Mouse (Mus musculus) heart, embryonic 11.5 days (tissue): ENCODE results near the gene Akna. TPM values are rescaled to one million over a fixed set of nuclear protein-coding genes. Genes with fewer than 3 reads are reported as not detected.

Experiments used
- ATAC-seq: fragments of 200-750 bp; cut with Nextera tagmentation; replicated peaks from 2 replicates; pipeline ENCODE4 v1.8.0; 2017; ENCODE audit warnings: moderate library complexity; ENCODE audit not compliant: insufficient number of reproducible peaks, low FRiP score, low TSS enrichment
- H3K27ac ChIP-seq: fragments of 300-500 bp; sonication (generic); 2 replicates; pipeline ENCODE4 v1.5.1; 2014; ENCODE audit warnings: mild to moderate bottlenecking, low read depth, low read length
- H3K27me3 ChIP-seq: fragments of 300-500 bp; sonication (generic); 2 replicates; pipeline ENCODE4 v1.6.1; 2014; ENCODE audit warnings: mild to moderate bottlenecking, low read length, mixed read lengths; ENCODE audit not compliant: control insufficient read depth, insufficient read depth
- H3K36me3 ChIP-seq: fragments of 300-500 bp; sonication (generic); 2 replicates; pipeline ENCODE4 v1.6.1; 2014; ENCODE audit warnings: mild to moderate bottlenecking, low read length, moderate library complexity, mixed read lengths; ENCODE audit not compliant: control insufficient read depth, insufficient read depth
- H3K4me1 ChIP-seq: fragments of 300-500 bp; sonication (generic); 2 replicates; pipeline ENCODE4 v1.6.1; 2014; ENCODE audit warnings: low read length; ENCODE audit not compliant: control insufficient read depth, insufficient read depth
- H3K4me2 ChIP-seq: fragments of 300-500 bp; sonication (generic); 2 replicates; pipeline ENCODE4 v1.6.1; 2014; ENCODE audit warnings: mild to moderate bottlenecking, moderate library complexity
- H3K4me3 ChIP-seq: fragments of 300-500 bp; sonication (generic); 2 replicates; pipeline ENCODE4 v1.5.1; 2014; ENCODE audit warnings: low read depth, low read length
- H3K9ac ChIP-seq: fragments of 300-500 bp; sonication (generic); 2 replicates; pipeline ENCODE4 v1.6.1; 2014; ENCODE audit warnings: mild to moderate bottlenecking, low read depth, low read length, moderate library complexity
- H3K9me3 ChIP-seq: fragments of 300-500 bp; sonication (generic); replicated peaks from 2 replicates; pipeline ENCODE4 v1.6.1; 2016; ENCODE audit warnings: low read length; ENCODE audit not compliant: control insufficient read depth
- WGBS: fragments of 180-500 bp; shearing (Covaris S2); extraction: QIAGEN DNeasy Blood & Tissue Kit; methylation state at CpG from one replicate; pipeline ENCODE4 v1.1.7; 2014; ENCODE audit not compliant: insufficient replicate concordance; 5-methylcytosine and 5-hydroxymethylcytosine counted together
- polyA plus RNA-seq: library from polyadenylated mRNA; unstranded; fragments of >200 nt; fragmentation: Nextera tagmentation; extraction: Ambion mirVana; gene quantifications from 2 replicates; pipeline ENCODE4 v1.2.1, GENCODE M21; 2014

Akna gene
- polyA plus RNA-seq, 1 experiment from 2014 or later, result 3.2 TPM

DNA sequence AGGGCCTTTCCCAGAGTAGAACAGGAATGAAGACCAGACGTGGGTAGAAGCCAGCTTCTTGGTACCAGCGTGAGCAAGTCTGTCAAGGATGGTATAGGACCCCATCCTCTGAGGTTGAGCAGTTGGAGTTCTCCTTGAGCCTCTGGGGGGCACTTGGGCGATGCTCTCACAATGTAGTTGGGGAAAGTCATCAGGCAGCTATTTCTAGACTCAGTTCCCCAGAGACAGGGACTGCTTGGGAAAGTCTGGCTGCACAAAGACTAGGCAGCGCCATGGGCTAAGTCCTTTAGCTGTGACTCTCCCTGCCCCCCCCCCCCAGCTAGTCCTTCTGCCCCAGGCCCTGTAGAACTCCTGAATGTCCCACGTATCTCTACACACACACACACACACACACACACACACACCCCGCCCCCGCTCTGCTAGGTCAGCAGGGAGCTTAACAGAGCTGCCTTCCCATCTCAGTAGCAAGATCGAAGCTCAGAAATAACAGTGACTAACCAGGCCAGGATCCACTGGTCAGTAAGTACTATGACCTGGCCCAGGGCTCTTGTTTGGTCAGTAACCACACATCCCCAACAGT, 3.4 kb downstream of the Akna start:
- H3K9me3 ChIP-seq, result no peaks in the 10 kb centered on the region
- H3K27ac ChIP-seq, result no peak overlapping the region
- H3K4me3 ChIP-seq, result no peak overlapping the region
- no peak overlapping the region for H3K9ac ChIP-seq
- H3K36me3 ChIP-seq, result no peaks in the 10 kb centered on the region; the same call in 1 of the 2 replicates
- no peak overlapping the region for H3K4me2 ChIP-seq
- H3K4me1 ChIP-seq, result peaks cover 33% of the 10 kb centered on the region
- ATAC-seq, result no peak
- 54% methylated on average over 8 of the region's 8 CpGs for WGBS
- no peaks in the 10 kb centered on the region; the same call in 1 of the 2 replicates for H3K27me3 ChIP-seq

DNA sequence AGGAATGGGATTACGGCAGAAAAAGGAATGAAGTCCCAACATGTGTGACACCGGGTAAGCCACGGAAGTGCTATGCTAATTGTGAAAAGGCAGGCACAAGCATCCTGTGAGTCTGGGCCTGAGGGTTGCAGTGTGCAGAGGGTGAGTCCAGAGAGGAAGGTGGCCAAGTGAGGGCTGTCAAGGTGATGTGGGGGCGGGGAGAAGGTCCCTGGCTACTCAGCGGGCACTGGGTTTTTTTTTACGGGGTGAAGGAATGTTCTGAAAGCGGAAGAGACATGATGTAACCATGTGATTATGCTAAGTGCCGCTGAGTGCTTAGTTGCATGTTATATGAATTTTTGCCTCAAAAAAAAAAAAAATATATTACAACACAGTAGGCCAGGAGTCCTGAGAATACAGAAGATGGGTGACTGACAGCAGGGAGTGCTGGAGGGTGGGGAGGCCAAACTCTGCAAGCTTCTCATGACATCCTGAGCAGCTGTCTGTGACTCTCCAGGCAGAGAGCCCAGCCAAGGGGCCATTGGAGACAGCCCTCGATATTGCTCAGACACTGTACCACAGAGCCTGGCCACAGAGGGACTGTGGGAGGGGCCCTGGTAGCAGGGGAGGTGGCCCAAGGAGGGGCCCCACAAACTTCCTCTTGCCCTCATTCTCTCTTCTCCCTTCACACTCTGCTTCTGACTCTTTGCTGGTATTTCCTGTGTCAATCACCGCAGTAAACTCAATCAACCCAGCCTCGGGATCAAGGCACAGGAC, 4.1 kb downstream of the Akna start:
- H3K4me1 ChIP-seq, result peaks cover 26% of the 10 kb centered on the region

DNA sequence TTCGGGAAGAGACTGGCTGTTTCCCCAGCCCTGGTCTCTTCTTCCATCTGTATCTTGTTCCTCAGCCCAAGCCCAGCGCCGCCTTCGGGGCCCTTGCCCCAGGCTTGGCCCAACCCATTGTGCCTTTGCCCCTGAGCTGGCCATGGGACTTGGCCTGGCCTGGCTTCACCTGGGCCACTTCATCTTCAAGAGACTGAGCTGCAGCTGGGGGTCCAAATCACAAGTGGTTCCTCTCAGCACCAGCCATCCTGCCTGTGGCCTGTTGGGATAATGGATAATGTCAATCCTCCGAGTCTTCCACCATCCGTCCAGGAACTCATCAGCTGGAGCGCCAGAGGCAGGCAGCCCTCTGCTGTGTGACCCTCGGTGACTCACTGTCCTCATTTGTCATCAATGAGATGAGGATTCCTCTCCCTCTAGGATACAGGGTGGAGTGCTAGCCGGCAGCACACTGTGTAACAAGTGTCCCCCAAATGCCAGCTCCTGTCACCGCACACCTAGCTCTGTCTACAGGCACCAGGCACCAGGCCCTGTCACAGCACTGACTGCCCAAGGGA, 5.1 kb downstream of the Akna start:
- Histone ChIP-seq H3K27me3 (no peaks in the 10 kb centered on the region; the same call in 1 of the 2 replicates), H3K4me2 (no peak overlapping the region), H3K4me3 (no peak overlapping the region), H3K9ac (no peak overlapping the region), H3K4me1 (peaks cover 16% of the 10 kb centered on the region), H3K9me3 (no peaks in the 10 kb centered on the region), H3K27ac (no peak overlapping the region), H3K36me3 (no peaks in the 10 kb centered on the region; the same call in 1 of the 2 replicates)
- ATAC-seq, result no peak
- 67% methylated on average over 10 of the region's 10 CpGs for WGBS

More for the DNA sequence above, 4.1 kb downstream of the Akna start:
- H3K27me3 ChIP-seq, result no peaks in the 10 kb centered on the region; the same call in 1 of the 2 replicates
- no peak overlapping the region for H3K4me2 ChIP-seq
- H3K9ac ChIP-seq, result no peak overlapping the region
- H3K27ac ChIP-seq, result no peak overlapping the region
- H3K9me3 ChIP-seq, result no peaks in the 10 kb centered on the region
- H3K36me3 ChIP-seq, result no peaks in the 10 kb centered on the region; the same call in 1 of the 2 replicates
- no peak overlapping the region for H3K4me3 ChIP-seq
- ATAC-seq, result no peak
- WGBS, result 51% methylated on average over 11 of the region's 11 CpGs

DNA sequence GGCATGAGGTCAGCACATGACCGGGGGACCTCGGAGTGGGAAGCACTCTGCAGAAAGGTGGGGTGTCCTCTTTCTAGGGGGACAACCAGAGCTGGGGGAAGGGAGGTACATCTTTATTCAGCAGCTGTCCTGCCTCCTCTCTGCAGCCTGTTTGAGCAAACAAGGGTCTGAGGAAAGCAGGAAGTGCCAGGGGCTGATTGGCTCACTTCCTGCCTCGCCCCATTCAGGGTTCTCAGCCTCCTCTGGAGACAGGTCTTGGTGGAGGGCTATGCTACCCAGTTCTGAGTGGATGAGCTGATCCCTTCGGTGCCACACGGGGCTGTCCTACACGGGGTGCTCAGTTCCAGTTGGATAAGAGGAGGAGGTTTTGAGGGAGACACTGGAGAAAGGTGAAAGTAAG, 11.8 kb downstream of the Akna start:
- Histone ChIP-seq H3K9me3 (no peaks in the 10 kb centered on the region), H3K4me1 (peaks cover 6% of the 10 kb centered on the region), H3K36me3 (no peaks in the 10 kb centered on the region; the same call in none of the 2 replicates), H3K4me2 (no peak overlapping the region), H3K9ac (0 out of 2 replicates have a peak overlapping the region, but pooled peaks have one; percentile 18), H3K27me3 (no peaks in the 10 kb centered on the region), H3K4me3 (no peak overlapping the region), H3K27ac (no peak overlapping the region)
- no peak for ATAC-seq
- 63% methylated on average over 6 of the region's 6 CpGs for WGBS

DNA sequence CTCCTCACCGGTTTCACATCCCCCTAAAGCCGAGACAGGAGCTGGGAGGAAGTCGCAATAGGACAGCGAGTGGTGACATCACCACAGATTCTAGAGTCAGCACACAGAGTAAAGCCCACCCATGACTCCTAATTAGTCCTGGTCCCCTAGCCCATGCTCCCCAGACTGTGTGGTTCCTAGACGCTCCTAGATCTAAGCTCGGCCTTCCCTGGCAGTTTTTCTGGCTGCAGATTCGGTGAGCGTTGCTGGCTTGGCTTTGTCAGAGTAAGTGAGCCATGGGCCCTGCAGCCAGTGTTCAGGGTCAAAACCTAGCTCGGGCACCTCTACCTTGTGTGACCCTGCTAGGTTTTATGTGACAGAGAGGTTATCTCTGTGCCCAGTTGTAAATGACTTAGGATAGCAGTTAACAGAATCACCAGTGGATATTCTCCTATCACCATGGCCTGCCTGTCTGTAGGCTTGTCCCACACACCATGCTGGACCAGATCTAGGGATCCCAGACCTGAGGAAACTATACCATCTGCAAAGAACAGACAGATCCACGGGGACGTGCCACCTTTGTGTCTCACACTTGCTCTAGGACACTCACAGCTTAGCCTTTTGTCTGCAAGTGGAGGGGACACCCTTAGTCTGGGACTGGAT, 13.1 kb downstream of the Akna start:
- Histone ChIP-seq H3K27me3 (no peaks in the 10 kb centered on the region), H3K4me2 (no peak overlapping the region), H3K9me3 (no peaks in the 10 kb centered on the region), H3K36me3 (no peaks in the 10 kb centered on the region; the same call in 1 of the 2 replicates), H3K9ac (no peak overlapping the region), H3K27ac (no peak overlapping the region), H3K4me1 (peaks cover 6% of the 10 kb centered on the region), H3K4me3 (no peak overlapping the region)
- WGBS, result 59% methylated on average over 11 of the region's 11 CpGs
- no peak for ATAC-seq

GRCm38 (mm10) chr4:63389121-63389886, 13.8 kb downstream of the Akna start:
- H3K9ac ChIP-seq, result no peak overlapping the region
- WGBS, result 44% methylated on average over 8 of the region's 8 CpGs
- H3K4me2 ChIP-seq, result no peak overlapping the region
- H3K9me3 ChIP-seq, result no peaks in the 10 kb centered on the region
- H3K4me3 ChIP-seq, result no peak overlapping the region
- H3K4me1 ChIP-seq, result peaks cover 6% of the 10 kb centered on the region
- no peak for ATAC-seq
- H3K27me3 ChIP-seq, result no peaks in the 10 kb centered on the region
- H3K27ac ChIP-seq, result no peak overlapping the region
- no peaks in the 10 kb centered on the region; the same call in 1 of the 2 replicates for H3K36me3 ChIP-seq

DNA sequence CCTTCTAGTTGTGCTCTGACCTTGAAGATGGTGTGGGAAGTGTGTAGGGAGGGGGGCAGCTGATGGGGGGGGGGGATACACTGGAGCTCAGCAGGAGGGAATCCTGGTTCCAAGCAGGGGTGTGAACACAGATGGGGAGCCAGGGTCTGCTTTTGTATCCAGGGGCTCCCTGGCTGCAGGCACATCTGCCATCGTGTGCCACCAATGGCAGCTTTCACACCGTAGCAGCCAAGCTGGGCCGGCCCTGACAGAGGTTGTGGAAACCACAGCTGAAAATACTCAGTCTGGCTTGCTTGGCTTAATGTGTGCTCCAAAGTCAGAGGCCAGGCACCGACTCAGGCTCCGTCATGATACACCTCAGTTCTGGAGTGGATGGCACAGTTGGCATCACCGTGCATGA, 15.1 kb downstream of the Akna start:
- H3K27ac ChIP-seq, result no peak overlapping the region
- H3K4me1 ChIP-seq, result peaks cover 6% of the 10 kb centered on the region
- ATAC-seq, result no peak
- H3K4me3 ChIP-seq, result no peak overlapping the region
- no peaks in the 10 kb centered on the region; the same call in 1 of the 2 replicates for H3K36me3 ChIP-seq
- H3K9me3 ChIP-seq, result no peaks in the 10 kb centered on the region
- H3K4me2 ChIP-seq, result no peak overlapping the region
- WGBS, result 70% methylated on average over 6 of the region's 6 CpGs
- no peak overlapping the region for H3K9ac ChIP-seq
- no peaks in the 10 kb centered on the region for H3K27me3 ChIP-seq

- H3K27ac ChIP-seq, result no peak overlapping the region
- H3K4me3 ChIP-seq, result no peak overlapping the region
- no peaks in the 10 kb centered on the region for H3K27me3 ChIP-seq
- 83% methylated on average over 11 of the region's 11 CpGs for WGBS
- no peaks in the 10 kb centered on the region for H3K4me1 ChIP-seq
- ATAC-seq, result no peak
- H3K9me3 ChIP-seq, result no peaks in the 10 kb centered on the region
- H3K9ac ChIP-seq, result no peak overlapping the region
- H3K36me3 ChIP-seq, result peaks cover 2% of the 10 kb centered on the region; the same call in 1 of the 2 replicates
- no peak overlapping the region for H3K4me2 ChIP-seq
Measured at GRCm38 (mm10) chr4:63385784-63386183, 17.4 kb downstream of the Akna start.
